Mouse (Mus musculus): ENCODE data around the gene Slc8b1.

DNA sequence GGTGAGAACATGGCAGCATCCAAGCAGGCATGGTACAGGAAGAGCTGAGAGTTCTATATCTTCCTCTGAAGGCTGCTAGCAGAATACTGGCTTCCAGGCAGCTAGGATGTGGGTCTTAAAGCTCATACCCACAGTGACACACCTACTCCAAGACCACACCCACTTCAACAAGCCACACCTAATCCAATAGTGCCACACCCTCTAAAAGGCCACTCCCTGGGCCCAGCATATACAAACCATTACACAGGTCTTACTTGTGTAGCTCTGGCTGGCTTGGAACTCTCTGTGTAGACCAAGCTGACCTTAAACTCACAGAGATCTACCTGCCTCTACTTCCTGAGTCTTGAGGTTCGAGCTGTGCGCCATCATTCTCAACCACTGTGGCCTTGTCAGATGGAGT lies 13.8 kb downstream of the Slc8b1 start:
- TF ChIP-seq MAX (IDR thresholded peaks at IDR 0.05; ENCODE audit: low read depth): no peak
- TF ChIP-seq E2F4 (IDR thresholded peaks at IDR 0.05; ENCODE audit: insufficient read depth): no peak
- no peak for TF ChIP-seq POLR2A (IDR thresholded peaks at IDR 0.05; ENCODE audit: insufficient read length, low read depth)
- TF ChIP-seq MYOG (IDR thresholded peaks at IDR 0.05; ENCODE audit: control insufficient read depth in 1 of 3, insufficient read depth in 1 of 3, insufficient read length in 2 of 3, low read depth in 2 of 3): no peak
- TF ChIP-seq SRF (IDR thresholded peaks at IDR 0.05; ENCODE audit: control insufficient read depth, insufficient read length, low read depth): no peak
- no peak for TF ChIP-seq TCF12 (IDR thresholded peaks at IDR 0.05; ENCODE audit: insufficient read depth, poor library complexity, severe bottlenecking)
- no peak for TF ChIP-seq POLR2AphosphoS2 (IDR thresholded peaks at IDR 0.05; ENCODE audit: insufficient read length, low read depth)
- no peak for TF ChIP-seq CEBPB (IDR thresholded peaks at IDR 0.05; ENCODE audit: insufficient read depth, poor library complexity, severe bottlenecking)
- no peak for TF ChIP-seq USF1 (IDR thresholded peaks at IDR 0.05; ENCODE audit: low read depth)
- no peak for TF ChIP-seq REST (IDR thresholded peaks at IDR 0.05; ENCODE audit: insufficient read depth, insufficient read length)
